Mouse (Mus musculus) cerebellum, adult (tissue): ENCODE data around the gene Src.

Experiments
- ATAC-seq: cut with Nextera tagmentation; 2 replicates; pipeline ENCODE4 v1.9.2; 2017; ENCODE audit warnings: mild to moderate bottlenecking, moderate library complexity, mixed read lengths; ENCODE audit not compliant: insufficient number of reproducible peaks, low FRiP score, low TSS enrichment

The Src gene

DNA sequence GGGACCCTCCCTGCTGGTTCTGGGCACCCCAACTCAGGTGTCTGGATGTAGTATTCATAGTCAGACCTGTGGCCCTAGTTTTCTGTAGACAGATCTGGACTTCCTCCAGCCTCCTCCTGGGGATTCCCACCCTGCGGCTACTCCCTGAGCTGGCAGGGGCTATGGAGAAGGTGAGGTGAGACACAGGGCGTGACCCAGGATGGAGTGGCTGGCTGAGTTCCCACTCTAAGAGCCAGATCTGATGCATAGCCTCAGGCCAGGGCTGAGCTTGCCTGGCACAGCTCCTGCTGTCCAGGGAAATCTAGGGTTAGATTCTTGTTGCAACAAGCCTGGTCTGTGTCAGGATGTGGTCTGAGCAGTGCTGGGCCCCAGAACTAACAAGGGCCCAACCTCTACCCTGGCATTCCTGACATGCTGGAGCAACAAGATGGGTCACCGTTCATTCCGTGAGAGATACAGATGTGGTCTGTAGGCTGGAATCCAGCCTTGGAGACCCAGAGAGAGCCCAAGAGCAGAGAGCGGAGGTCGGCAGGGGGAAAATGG, 7.0 kb upstream of the Src start:
- no peak for ATAC-seq

DNA sequence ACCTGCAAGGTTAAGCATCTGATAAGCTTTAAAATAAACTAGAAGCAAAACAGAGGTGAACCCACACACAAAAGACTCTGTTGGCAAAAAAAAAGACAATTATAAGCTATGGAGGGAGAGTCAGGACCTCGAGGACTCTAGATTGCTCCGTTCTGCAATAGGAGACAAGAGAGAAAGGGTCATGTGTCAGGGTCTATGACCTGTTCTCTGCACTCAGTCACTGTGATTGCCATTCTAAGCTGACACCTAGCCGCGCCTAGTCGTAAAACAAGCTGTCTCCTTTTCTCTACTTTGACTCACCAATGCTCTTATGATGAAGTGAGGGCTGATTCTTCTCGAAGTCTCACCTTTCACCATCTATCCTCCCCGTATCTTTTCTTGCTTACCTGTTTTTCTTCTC, 5.7 kb upstream of the Src start:
- no peak for ATAC-seq

GRCm38 (mm10) chr2:157417229-157417628, 1.0 kb upstream of the Src start:
- no peak for ATAC-seq

GRCm38 (mm10) chr2:157418609-157419071, 396 bp downstream of the Src start:
- no peak for ATAC-seq

- ATAC-seq, result no peak
These were observed 1.3 kb downstream of the Src start for GRCm38 (mm10) chr2:157419506-157419905.

GRCm38 (mm10) chr2:157420404-157420803, 2.2 kb downstream of the Src start:
- no peak for ATAC-seq

GRCm38 (mm10) chr2:157422062-157422655, 3.9 kb downstream of the Src start:
- ATAC-seq, result no peak

GRCm38 (mm10) chr2:157422854-157423705, 4.8 kb downstream of the Src start:
- ATAC-seq, result no peak

DNA sequence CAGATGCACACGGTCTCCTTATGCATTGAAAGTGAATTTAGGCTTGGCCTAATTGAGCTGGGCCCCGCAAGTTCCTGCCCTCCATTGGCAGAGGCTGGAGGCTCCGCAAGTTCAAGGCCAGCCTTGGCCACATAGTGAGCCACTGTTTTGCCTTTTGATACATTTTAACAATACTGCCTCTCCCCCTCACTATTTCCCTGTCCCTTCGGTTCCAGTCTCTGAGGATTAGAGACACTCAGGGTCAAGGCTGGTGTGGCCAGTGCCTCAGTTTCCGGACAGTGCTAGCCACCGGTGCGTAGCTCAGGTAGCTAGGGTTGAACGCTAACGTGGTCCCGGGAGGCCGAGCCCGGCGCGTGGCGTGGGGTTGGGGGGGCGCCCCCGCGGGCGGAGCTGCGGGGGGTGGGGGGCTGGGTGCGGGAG, 5.5 kb downstream of the Src start:
- ATAC-seq, result no peak

- ATAC-seq, result no peak
These were observed 6.1 kb downstream of the Src start for GRCm38 (mm10) chr2:157424126-157424903.

- no peak for ATAC-seq
These were observed 6.8 kb downstream of the Src start for GRCm38 (mm10) chr2:157424904-157425642.

- no peak for ATAC-seq
These were observed 7.4 kb downstream of the Src start for GRCm38 (mm10) chr2:157425643-157425988.

DNA sequence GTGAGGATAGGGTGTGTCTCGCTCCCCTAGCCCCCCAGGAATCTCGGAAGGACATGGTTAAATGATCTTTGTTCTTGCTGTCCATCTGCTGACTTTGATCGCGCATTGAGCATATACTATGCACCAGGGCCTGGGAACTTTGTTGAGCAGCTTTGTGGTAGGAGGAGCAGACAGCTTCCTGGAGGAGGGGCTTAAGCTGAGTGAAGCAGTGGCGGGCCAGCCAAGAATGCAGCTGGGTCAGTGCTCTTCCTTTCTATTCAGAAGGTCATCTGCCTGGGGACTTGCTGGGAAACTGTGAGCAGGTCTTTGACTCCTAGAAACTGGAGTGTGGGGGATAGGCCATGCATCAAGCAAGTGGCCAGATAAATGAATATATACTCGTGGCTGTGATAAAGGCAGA, 7.9 kb downstream of the Src start:
- ATAC-seq, result no peak

DNA sequence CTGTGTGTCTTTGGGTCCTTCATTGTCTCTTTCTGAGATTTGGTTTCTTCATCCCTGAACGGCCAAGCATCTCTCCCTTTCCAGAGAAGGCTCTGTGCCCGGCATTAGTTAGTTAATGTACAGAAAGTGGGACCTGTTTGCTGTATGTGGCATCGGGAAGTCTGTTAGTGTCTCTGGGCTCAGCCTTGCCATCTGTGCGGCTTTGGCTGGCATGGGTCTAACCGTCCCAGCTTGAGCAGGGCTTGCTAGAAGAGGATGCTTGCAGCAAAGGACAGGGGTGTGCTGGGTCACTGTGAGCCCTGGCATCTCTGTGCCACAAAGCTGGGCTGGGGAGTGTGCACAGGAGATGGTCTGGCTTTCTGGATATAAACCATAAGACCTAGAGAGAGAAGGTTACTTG, 8.9 kb downstream of the Src start:
- ATAC-seq, result no peak

DNA sequence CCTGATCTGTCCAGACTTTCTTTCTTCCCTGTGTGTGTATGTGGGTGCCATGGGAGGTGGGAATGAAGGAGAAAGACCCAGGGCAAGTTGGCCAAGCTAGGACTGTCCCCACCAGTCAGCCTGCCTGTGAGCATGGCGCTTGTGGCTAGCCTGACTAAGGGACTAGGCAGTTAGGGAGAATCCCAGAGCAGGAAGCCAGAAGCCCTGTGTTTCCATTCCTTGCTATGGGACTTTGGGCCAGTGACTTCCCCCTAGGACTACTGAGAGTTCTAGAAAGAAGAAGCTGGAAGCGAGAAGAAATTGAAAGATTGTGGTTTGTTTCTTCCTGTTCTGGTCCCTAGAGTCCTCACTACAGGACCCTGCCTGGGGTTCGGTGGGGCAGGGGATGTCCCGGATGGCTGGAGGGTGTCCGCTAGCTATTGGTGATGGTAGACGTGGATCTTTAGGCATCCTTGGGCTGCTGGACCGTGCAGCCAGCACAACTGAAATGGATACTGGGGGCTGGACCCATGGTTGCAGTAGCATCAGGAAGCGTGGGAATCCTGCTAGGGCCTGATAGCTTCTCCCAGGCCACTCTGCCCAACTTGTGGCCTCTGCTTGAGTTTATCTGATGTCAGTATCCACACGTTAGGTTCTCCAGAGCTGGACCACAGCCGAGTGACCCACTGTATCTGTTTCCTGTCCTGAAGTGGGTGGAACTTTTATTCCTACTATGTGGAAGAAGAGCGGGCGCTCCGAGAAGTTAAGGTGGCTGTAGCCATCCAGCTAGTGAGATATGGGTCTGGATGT, 10.3 kb downstream of the Src start:
- no peak for ATAC-seq

DNA sequence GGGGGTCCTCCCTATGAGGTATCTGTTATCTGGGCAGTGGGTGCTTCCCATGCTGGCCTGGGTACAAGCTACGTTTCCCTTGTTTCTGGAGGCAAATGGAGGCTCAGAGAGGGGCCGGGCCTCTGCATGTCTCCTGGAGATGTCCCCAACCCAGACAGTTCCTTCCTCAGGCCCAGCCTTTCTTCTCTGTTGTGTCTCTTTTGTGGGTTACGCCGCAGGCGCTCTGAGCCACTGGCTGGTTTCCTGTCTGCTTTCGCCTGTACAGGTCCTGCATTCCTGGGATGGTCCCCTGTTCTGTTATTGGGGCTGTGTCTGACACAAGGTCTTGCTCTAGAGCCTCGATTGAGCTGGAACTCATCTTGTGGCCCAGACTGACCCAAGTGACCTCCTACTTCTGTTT, 11.5 kb downstream of the Src start:
- ATAC-seq, result no peak

GRCm38 (mm10) chr2:157430667-157431429, 12.6 kb downstream of the Src start:
- ATAC-seq, result no peak

- no peak for ATAC-seq
These were observed 13.7 kb downstream of the Src start for GRCm38 (mm10) chr2:157431912-157432311.

DNA sequence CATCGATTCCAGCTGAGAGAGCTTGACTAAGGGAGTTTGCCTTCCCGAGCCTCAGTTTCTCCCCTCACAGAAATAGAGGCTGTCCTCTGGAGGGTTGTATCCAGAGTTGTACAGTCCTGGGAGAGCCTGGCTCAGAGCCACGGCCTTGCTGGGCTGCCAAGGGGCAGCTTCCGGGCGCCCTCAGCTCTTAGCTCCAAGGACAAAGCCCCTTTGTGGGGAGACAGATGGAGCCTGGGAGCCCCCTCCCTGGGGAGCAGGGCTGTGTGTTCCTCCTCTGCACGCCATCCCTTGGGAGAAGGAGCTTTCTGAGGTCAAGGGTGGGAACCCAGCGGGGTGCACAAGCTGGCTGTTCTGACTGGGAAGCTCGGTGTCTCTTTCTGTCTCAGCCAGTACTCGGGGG, 14.2 kb downstream of the Src start:
- ATAC-seq, result no peak
